Mouse (Mus musculus) ES-E14 (cell line): Measurements from ENCODE around the gene Slc22a13.

ENCODE experiments used
- ZC3H11A ChIP-seq: IDR thresholded peaks from 2 replicates; pipeline ENCODE4 v1.6.1; 2012; ENCODE audit warnings: low read depth, mild to moderate bottlenecking, inconsistent platforms, low read length, borderline replicate concordance
- ZNF384 ChIP-seq: IDR thresholded peaks from 2 replicates; pipeline ENCODE4 v1.6.1; 2012; ENCODE audit warnings: low read depth, low read length, inconsistent platforms

- TF ChIP-seq ZNF384 (no peak), ZC3H11A (no peak)
These were observed at the start of gene Slc22a13 for GRCm38 (mm10) chr9:119208998-119209397.
